Comparison of ENCODE assay signal across 27 mouse cellular contexts in genomic region chr7:51756218-51756617, GRCm38 (mm10).
DNase-seq lines count a peak whose midpoint lies in the region; ATAC-seq and TF ChIP-seq lines count a peak whose summit lies in the region.
"Had no signal": no experiment of that assay in that cellular context is flagged by ENCODE, and none has a peak within 500 bp of the region (broad histone marks: within the 10 kb centered on the region; RNA-seq: fewer than 3 reads in every experiment).

No protein-coding gene starts in this region.

- no peaks in the 10 kb centered on the region for H3K27me3 ChIP-seq in midbrain, embryonic 11.5 days (ENCODE audit: control insufficient read depth, insufficient read depth, low read length)
- peaks cover 45% of the 10 kb centered on the region for H3K27me3 ChIP-seq in midbrain, embryonic 10.5 days (ENCODE audit: low read depth, poor library complexity, severe bottlenecking)
- no peaks in the 10 kb centered on the region for H3K27me3 ChIP-seq in myocyte (ENCODE audit: control insufficient read depth, insufficient read depth, insufficient read length)
- H3K27me3 ChIP-seq: CH12.LX; embryonic facial prominence, embryonic 13.5 days; embryonic facial prominence, embryonic 15.5 days; forebrain, embryonic 12.5 days; Patski had no signal

- H3K27ac ChIP-seq in midbrain, embryonic 11.5 days (ENCODE audit: low read depth, low read length): no peak overlapping the region
- no peak overlapping the region for H3K27ac ChIP-seq in midbrain, embryonic 10.5 days (replicated peaks)
- H3K27ac ChIP-seq: embryonic facial prominence, embryonic 13.5 days; embryonic facial prominence, embryonic 15.5 days; forebrain, embryonic 10.5 days; forebrain, embryonic 12.5 days had no signal

- H3K9me3 ChIP-seq in midbrain, embryonic 11.5 days (ENCODE audit: control insufficient read depth, low read length): no peaks in the 10 kb centered on the region
- H3K9me3 ChIP-seq in midbrain, embryonic 10.5 days (replicated peaks): no peaks in the 10 kb centered on the region
- H3K9me3 ChIP-seq: embryonic facial prominence, embryonic 13.5 days; embryonic facial prominence, embryonic 15.5 days; forebrain, embryonic 10.5 days; forebrain, embryonic 12.5 days; G1E had no signal

- no peaks in the 10 kb centered on the region for H3K4me1 ChIP-seq in midbrain, embryonic 11.5 days (ENCODE audit: control insufficient read depth, insufficient read depth, low read length)
- H3K4me1 ChIP-seq in midbrain, embryonic 10.5 days: 0 out of 2 replicates have a peak, but pooled peaks cover 8% of the 10 kb centered on the region
- H3K4me1 ChIP-seq: embryonic facial prominence, embryonic 15.5 days; forebrain, embryonic 10.5 days had no signal

- DNase-seq in CD4-positive, CD25-positive, alpha-beta regulatory T cell, adult 2 months (ENCODE audit: low read depth, low spot score): peak; percentile 1
- peak; percentile 69 for DNase-seq in midbrain, embryonic 11.5 days (ENCODE audit: low spot score, missing footprints)
- no peak for DNase-seq in midbrain, embryonic 10.5 days (ENCODE audit: low spot score)
- no peak for DNase-seq in layer of hippocampus, adult 9-11 months
- DNase-seq: adrenal gland, adult 8-10 months; adrenal gland, postnatal 14 days; adrenal gland, postnatal 36 days; cerebellum, adult 18-20 months; cerebellum, adult 8-10 months; cerebellum, adult 9-11 months; cerebellum, postnatal 14 days; cerebellum, postnatal 36 days; embryo, embryonic 11 days had no signal

- no peak overlapping the region for H3K4me3 ChIP-seq in midbrain, embryonic 11.5 days (ENCODE audit: low read depth, low read length)
- H3K4me3 ChIP-seq in midbrain, embryonic 10.5 days: no peak overlapping the region
- H3K4me3 ChIP-seq in myocyte: no peak overlapping the region
- H3K4me3 ChIP-seq: embryonic facial prominence, embryonic 13.5 days; embryonic facial prominence, embryonic 15.5 days; erythroblast, embryonic 14.5 days; forebrain, embryonic 10.5 days; forebrain, embryonic 12.5 days had no signal

- no peak for ATAC-seq in CD4-positive, CD25-positive, alpha-beta regulatory T cell, adult 4 months
- ATAC-seq in midbrain, embryonic 11.5 days (ENCODE audit: low FRiP score): no peak
- ATAC-seq in megakaryocyte, adult 5-6 weeks (ENCODE audit: poor library complexity, severe bottlenecking): no peak
- ATAC-seq: activated CD4-positive, CD25-positive, alpha-beta regulatory T cell, adult 4 months; forebrain, embryonic 14.5 days; forebrain, embryonic 16.5 days; Patski had no signal

- no peaks in the 10 kb centered on the region for H3K79me2 ChIP-seq in myocyte (ENCODE audit: control insufficient read depth, insufficient read depth)

- TF ChIP-seq POLR2A in myocyte (IDR thresholded peaks at IDR 0.05; ENCODE audit: insufficient read length, low read depth): no peak

- no peak overlapping the region for H3K9ac ChIP-seq in midbrain, embryonic 11.5 days (ENCODE audit: low read length)
- H3K9ac ChIP-seq: embryonic facial prominence, embryonic 13.5 days; embryonic facial prominence, embryonic 15.5 days; forebrain, embryonic 12.5 days had no signal

- H3K36me3 ChIP-seq in midbrain, embryonic 11.5 days (ENCODE audit: control insufficient read depth, insufficient read depth, low read length): no peaks in the 10 kb centered on the region
- no peaks in the 10 kb centered on the region for H3K36me3 ChIP-seq in midbrain, embryonic 10.5 days
- no peaks in the 10 kb centered on the region for H3K36me3 ChIP-seq in myocyte (ENCODE audit: control insufficient read depth, insufficient read depth)
- H3K36me3 ChIP-seq: embryonic facial prominence, embryonic 13.5 days; embryonic facial prominence, embryonic 15.5 days; forebrain, embryonic 10.5 days; forebrain, embryonic 12.5 days; G1E had no signal

- H3K4me2 ChIP-seq in midbrain, embryonic 11.5 days: no peak overlapping the region
- no peak overlapping the region for H3K4me2 ChIP-seq in myocyte (ENCODE audit: low read depth)
- H3K4me2 ChIP-seq: embryonic facial prominence, embryonic 13.5 days; embryonic facial prominence, embryonic 15.5 days; forebrain, embryonic 12.5 days had no signal

- no peak overlapping the region for H3ac ChIP-seq in myocyte (ENCODE audit: control insufficient read depth, insufficient read length)

- 78% methylated on average over 3 of the region's 3 CpGs for WGBS in midbrain, embryonic 11.5 days
- 81% methylated on average over 3 of the region's 3 CpGs for WGBS in midbrain, embryonic 10.5 days

TF ChIP-seq in myocyte, 11 proteins besides CTCF, POLR2A, EP300 and RAD21:
- TF ChIP-seq MYOG (IDR thresholded peaks at IDR 0.05; ENCODE audit: control insufficient read depth in 1 of 3, insufficient read depth in 1 of 3, insufficient read length in 2 of 3, low read depth in 2 of 3) (peak in 2 of 3 experiments; percentile 31 to 72), TCF12 (IDR thresholded peaks at IDR 0.05; ENCODE audit: insufficient read depth, poor library complexity, severe bottlenecking) (no peak), REST (IDR thresholded peaks at IDR 0.05; ENCODE audit: insufficient read depth, insufficient read length) (no peak), TCF3 (IDR thresholded peaks at IDR 0.05; ENCODE audit: insufficient read length, low read depth) (no peak), MYOD1 (IDR thresholded peaks at IDR 0.05; ENCODE audit: control insufficient read depth in 1 of 3, insufficient read length in 2 of 3, low read depth in 2 of 3) (peak in 2 of 3 experiments; percentile 64 to 89), USF1 (IDR thresholded peaks at IDR 0.05; ENCODE audit: low read depth) (no peak)

Comparison
In these comparisons a context has a peak if more than half of its experiments do, and no peak if none do; other contexts are left out.
1. DNase-seq: peak in CD4-positive, CD25-positive, alpha-beta regulatory T cell, adult 2 months (single experiment) and midbrain, embryonic 11.5 days (single experiment); none in midbrain, embryonic 10.5 days (single experiment) and layer of hippocampus, adult 9-11 months (single experiment).